Mouse (Mus musculus) retina, postnatal 1 day (tissue): ENCODE measurements around the gene Olfr718-ps1.

Experiments
- DNase-seq: peaks from one replicate; pipeline ENCODE4 v3.0.0-alpha.2; 2012

Gene Olfr718-ps1

DNA sequence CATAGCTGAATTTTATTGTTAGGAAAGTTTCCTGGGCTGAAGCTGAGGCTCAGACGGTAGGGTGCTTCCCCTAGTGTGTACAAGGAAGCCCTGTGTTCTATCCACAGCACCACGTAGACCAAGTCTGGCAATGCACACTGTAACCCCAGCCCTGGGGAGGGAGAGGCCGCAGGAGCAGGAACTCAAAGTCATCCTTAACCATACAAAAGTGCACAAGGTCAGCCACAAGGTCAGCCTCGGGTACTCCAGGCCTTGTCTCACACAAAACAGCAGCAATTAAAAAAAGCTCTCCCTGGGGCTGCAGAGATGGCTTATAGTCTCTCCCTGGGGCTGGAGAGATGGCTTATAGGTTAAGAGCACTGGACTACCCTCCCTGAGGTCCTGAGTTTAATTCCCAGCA is 20.5 kb downstream of the Olfr718-ps1 start:
- DNase-seq, result no peak

DNA sequence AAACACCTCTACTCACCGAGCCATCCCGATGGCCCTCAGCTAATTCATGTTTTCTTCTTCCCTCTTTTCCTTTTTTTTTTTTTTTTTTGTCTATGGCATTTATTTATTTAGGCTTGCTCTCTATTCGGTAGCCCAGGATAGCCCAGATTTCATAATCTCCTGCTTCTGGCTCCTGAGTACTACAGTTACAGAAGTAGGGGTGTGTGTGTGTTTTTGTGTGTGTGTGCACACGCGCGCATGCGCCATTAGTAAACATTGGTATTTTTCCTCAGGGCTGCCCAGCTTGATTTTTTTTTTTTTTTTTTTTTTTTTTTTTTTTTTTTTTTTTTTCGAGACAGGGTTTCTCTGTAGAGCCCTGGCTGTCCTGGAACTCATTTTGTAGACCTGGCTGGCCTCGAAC is 21.3 kb downstream of the Olfr718-ps1 start:
- no peak for DNase-seq

DNA sequence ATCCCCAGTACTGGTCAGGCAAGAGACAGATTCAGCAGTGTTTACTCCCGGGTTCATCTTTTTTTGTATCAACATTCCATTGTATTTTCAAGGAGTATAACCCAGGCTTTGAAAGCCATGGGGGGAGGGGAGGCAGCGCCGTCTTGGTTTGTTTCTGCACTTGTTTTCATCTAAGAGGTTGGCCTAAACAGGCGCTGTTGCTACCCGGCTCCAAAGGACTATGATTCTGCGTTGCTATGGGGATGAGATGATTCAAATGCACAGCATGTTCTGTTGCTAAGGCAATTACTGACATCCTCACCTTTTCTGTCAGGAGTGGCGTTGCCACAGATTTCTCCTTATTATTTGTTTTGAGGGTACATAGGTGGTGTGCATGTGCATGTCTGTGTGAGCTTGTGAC is 21.8 kb downstream of the Olfr718-ps1 start:
- peak; percentile 19 for DNase-seq

DNA sequence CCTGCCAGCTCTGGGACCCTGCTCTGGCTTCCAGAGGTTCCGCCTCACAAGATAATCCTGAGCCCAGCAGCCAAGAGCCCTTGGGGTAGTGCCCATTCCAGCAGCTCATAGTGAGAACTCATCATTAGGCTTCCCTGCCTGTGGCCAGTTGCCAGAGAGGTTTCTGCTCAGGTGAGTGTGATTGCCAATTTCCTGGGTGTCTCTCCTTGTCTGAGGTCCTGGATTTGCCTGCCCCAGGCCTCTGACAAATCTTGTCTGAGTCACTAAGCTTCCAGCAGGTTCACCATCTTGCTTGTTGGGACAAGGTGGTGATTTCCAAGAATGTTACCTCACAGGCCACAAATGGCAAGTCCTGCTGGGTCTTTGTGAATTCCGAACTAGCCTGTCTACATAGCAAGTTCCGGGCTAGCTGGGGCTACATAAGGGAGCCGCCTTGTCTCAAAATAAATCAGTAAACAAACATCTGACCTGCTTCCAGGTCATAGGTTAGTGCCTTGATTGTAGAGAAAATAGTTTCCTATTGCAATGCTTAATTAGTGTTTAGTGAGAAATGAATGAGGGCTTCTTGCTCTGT is 22.5 kb downstream of the Olfr718-ps1 start:
- DNase-seq, result no peak

DNA sequence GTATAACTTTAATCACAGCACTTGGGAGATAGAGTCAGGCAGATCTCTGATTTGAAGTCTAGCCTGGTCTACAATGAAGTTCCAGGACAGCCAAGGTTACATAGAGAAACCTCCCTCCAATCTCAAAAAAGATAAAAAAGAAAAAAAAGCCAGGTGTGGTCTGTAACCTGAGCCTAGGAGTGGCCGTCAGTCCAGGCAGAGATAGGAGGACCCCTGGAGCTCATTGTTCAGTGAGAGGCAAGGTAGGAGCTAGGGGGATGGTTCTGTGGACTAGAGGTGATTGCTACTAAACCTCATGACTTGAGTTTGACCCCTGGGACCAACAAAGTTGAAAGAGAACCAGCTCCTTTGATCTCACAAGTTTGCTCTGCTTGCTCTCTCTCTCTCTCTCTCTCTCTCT is 24.7 kb downstream of the Olfr718-ps1 start:
- no peak for DNase-seq

DNA sequence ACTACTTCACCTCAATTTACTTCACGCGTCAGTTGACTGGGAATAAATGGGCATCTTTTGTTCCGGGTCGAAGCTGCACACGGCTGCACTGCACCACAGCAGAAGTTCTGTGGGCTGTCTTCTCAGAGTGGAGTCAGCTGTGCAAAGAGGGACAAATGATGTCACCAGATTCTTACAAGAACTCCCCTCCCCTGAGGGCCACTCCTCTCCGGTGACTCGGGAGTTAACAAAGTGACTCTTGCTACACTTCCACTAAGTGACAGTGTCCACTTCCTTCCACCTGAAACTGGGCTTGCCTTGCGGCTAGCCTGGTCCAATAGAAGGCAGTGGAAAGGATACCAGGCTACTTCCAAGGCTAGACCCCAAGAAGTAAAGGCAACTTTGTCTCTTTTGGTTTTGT is 25.3 kb downstream of the Olfr718-ps1 start:
- no peak for DNase-seq

DNA sequence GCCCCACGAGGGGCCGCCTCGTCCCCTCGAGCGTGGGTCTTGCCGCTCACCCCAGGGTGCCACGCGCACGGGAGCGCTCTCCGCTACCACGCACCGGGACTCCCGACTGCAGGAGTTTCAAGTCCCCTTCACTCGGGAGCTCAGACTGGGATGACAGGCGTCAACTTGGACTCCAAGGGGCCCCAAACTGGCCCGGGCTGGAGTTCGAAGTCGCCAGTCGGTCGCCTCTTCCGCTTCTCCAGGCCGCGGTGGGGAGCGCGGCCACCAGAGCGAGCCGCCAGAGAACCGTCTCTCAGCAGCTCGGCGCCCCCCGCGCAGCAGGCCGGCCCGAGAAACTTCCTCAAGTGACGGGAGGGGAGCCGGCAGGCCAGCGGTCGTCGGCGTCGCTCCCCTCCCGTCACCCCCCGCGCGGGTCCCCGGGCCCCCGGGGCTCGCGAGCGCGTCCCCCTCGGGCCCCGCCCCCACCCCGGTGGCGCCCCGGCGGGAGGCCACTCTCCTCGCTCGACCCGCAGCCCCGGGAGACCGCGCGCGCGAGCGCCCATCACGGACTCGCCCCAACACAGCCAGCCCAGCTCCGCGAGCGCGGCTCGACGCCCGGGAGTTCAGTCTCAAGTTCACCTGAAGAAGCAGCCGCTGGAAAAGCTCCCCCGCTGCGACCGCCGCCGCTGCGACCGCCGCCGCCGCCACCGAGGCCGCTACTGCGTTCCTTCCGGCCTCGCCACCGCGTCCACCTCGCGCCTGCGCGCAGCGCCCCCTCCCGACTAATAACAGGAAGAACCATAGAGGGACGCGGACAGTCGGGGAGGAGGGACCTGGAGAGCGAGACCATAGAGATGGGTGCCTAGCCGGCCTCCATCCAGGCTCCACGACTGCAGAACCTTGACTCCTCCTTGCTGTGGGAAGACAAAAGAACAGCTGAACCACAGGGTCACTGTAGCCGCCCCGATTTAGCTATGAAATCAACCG is 34.8 kb downstream of the Olfr718-ps1 start, which contains the start of gene Rnf216:
Gene Rnf216, minus strand, starts transcription at position 714 of the 966 bp plus-strand sequence.
- DNase-seq, result peak; percentile 98

DNA sequence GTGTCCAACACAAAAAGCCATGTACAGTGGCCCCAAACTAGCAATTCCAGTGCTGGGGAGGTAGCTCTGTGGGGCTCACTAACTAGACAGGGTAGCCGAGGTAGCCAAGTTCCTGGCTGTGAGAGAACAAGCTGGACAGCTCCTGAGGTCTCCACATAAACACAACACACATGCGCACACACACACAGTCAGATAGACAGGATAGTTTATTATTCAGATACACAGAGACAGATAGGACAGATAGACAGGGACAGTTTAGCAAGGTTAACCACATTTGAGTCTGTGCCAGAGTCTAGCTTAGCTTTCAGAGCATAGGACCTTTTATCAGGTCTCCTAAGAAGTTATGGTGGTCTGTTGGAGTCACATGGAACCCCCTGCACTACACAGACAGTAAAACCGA is 40.5 kb downstream of the Olfr718-ps1 start:
- DNase-seq, result no peak

DNA sequence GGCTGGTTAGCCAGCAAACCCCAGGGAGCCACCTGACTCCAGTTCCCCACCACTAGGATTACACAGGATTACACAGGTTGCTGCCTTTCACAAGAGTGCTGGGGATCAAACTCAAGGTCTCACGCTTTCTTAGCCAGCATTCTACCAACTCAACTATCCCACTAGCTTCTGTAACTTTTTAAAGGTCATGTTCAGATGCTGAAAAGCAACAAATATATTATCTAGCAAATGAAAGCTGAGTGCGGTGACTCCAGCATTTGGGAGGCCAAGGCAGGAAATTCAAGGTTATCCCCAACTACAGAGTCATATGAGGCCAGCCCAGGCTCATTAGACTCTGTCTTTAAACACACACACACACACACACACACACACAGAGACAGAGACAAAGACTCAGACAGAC is 44.1 kb downstream of the Olfr718-ps1 start:
- no peak for DNase-seq

DNA sequence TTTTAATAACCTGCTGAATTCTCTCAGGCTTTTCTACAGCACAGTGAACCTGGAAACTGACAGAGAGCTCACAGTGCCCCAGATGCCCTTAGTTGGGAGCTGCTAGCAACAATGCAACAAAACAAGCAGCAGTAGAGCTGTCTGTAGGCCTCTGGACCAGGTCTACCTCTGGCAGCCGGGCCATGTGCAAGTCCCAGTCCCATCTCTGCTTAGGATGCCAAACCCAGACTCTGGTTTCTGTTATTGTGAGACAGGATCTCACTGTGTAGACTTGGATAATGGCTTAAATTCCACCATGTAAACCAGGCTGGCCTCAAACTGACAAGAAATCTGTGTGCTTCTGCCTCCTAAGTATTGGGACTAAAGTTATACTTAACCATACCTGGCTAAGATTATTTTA is 45.8 kb downstream of the Olfr718-ps1 start:
- no peak for DNase-seq

DNA sequence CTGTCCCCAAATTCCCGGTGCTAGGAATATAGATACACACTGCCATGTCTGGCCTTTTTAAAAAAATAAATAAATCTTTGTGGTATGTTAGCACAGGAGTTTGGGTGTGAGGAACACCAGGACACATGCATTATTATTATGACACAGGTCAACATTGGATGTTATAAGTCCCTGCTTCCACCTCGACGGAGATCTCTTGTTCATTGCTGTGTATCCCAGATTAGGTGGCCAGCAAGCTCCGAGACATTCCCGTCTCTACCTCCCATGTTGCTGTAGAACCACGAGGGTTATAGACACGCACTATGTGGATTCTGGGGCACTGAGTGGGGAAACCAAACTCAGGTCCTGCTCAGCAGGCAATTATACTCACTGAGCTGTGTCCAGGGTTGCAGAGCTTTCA is 52.1 kb downstream of the Olfr718-ps1 start:
- DNase-seq, result no peak

DNA sequence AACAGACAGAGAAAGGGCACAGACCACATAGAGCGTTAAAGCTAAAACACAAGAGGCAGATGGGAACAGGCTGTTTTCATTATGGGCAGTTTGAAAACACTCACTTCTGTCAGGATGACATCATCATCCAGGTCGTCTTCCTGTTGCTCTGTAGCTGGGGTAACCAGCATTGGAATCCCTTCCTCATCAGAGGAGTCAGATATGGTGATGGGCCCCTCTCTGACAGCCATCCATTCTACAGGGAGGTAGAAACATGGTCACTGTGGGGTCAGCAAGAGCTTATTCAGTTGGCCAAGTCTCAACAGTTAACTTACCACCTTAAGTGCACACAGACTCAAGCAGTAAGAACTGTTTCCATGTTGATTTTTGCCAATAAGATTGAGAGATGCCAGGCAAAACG is 54.5 kb downstream of the Olfr718-ps1 start:
- no peak for DNase-seq

DNA sequence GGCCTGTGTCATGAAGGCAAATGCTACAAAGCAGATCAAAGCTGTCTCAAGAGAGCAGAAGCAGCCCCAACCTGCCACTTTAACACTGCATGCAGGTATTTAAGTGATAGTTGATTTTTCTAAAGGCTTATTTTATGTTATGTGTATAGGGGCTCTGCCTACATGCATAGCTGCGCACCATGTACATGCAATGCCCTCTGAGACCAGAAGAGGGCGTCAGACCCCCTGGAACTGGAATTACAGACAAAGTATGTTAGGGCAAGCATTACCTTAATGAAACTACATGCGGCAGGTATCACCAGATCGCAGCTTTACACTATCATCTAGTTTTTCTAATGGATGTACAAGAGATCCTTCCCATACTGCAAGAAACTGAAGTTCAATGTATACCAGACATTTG is 62.5 kb downstream of the Olfr718-ps1 start:
- DNase-seq, result peak; percentile 30
